Mouse (Mus musculus) myocyte (in vitro differentiated cells): ENCODE data around the gene Pbxip1. TPM values are rescaled to one million over a fixed set of nuclear protein-coding genes. Genes with fewer than 3 reads are reported as not detected.

Experiments
- H3K27me3 ChIP-seq: one replicate; pipeline ENCODE4 v1.6.1; 2011; ENCODE audit not compliant: control insufficient read depth, insufficient read depth, insufficient read length
- H3K36me3 ChIP-seq: one replicate; pipeline ENCODE4 v1.6.1; 2011; ENCODE audit not compliant: control insufficient read depth, insufficient read depth
- H3K4me2 ChIP-seq: one replicate; pipeline ENCODE4 v1.6.1; 2011; ENCODE audit warnings: low read depth, control low read depth
- H3K4me3 ChIP-seq: one replicate; pipeline ENCODE4 v1.5.1; 2011; ENCODE audit warnings: mild to moderate bottlenecking, control low read depth, moderate library complexity
- H3K79me2 ChIP-seq: one replicate; pipeline ENCODE4 v1.6.1; 2011; ENCODE audit not compliant: control insufficient read depth, insufficient read depth
- H3ac ChIP-seq: one replicate; pipeline ENCODE4 v1.6.1; 2011; ENCODE audit not compliant: control insufficient read depth, insufficient read length
- CEBPB ChIP-seq: IDR thresholded peaks from 2 replicates; pipeline ENCODE4 v1.6.1; 2011; ENCODE audit warnings: mild to moderate bottlenecking, moderate library complexity; ENCODE audit not compliant: poor library complexity, insufficient read depth, severe bottlenecking
- E2F4 ChIP-seq: IDR thresholded peaks from one replicate; pipeline ENCODE4 v1.6.1; 2011; ENCODE audit warnings: mild to moderate bottlenecking, control low read depth, moderate library complexity; ENCODE audit not compliant: insufficient read depth
- MAX ChIP-seq: IDR thresholded peaks from one replicate; pipeline ENCODE4 v1.6.1; 2011; ENCODE audit warnings: low read depth, mild to moderate bottlenecking, control low read depth
- MYOD1 ChIP-seq, 3 experiments: IDR thresholded peaks; one replicate each; pipeline ENCODE4 v1.6.1; 2011; ENCODE audit warnings: control low read depth in 2 of 3, low read depth in 2 of 3, mild to moderate bottlenecking in 2 of 3, moderate library complexity in 1 of 3; ENCODE audit not compliant: insufficient read length in 2 of 3, control insufficient read depth in 1 of 3
- MYOG ChIP-seq, 3 experiments: IDR thresholded peaks; one replicate each; pipeline ENCODE4 v1.6.1; 2011; ENCODE audit warnings: control low read depth in 2 of 3, low read depth in 2 of 3, mild to moderate bottlenecking in 2 of 3; ENCODE audit not compliant: insufficient read length in 2 of 3, control insufficient read depth in 1 of 3, insufficient read depth in 1 of 3
- POLR2A ChIP-seq: IDR thresholded peaks from one replicate; pipeline ENCODE4 v1.6.1; 2011; ENCODE audit warnings: low read depth, mild to moderate bottlenecking, control low read depth, moderate library complexity; ENCODE audit not compliant: insufficient read length
- POLR2AphosphoS2 ChIP-seq: IDR thresholded peaks from one replicate; pipeline ENCODE4 v1.6.1; 2011; ENCODE audit warnings: low read depth, control low read depth; ENCODE audit not compliant: insufficient read length
- REST ChIP-seq: IDR thresholded peaks from one replicate; pipeline ENCODE4 v1.6.1; 2011; ENCODE audit warnings: mild to moderate bottlenecking, control low read depth, moderate library complexity; ENCODE audit not compliant: insufficient read depth, insufficient read length
- SRF ChIP-seq: IDR thresholded peaks from one replicate; pipeline ENCODE4 v1.6.1; 2011; ENCODE audit warnings: low read depth; ENCODE audit not compliant: control insufficient read depth, insufficient read length
- TCF12 ChIP-seq: IDR thresholded peaks from one replicate; pipeline ENCODE4 v1.6.1; 2011; ENCODE audit warnings: mild to moderate bottlenecking, control low read depth; ENCODE audit not compliant: poor library complexity, insufficient read depth, severe bottlenecking
- TCF3 ChIP-seq: IDR thresholded peaks from one replicate; pipeline ENCODE4 v1.6.1; 2011; ENCODE audit warnings: low read depth, control low read depth; ENCODE audit not compliant: insufficient read length
- USF1 ChIP-seq: IDR thresholded peaks from one replicate; pipeline ENCODE4 v1.6.1; 2011; ENCODE audit warnings: low read depth, mild to moderate bottlenecking, control low read depth, moderate library complexity
- polyA plus RNA-seq: library from polyadenylated mRNA; unstranded; fragments of >200 nt; fragmentation: generic; extraction: Trizol; gene quantifications from one replicate; pipeline ENCODE4 v1.2.1, GENCODE M21; 2012; ENCODE audit warnings: missing spikeins

Pbxip1 gene
- polyA plus RNA-seq, result 159 TPM

DNA sequence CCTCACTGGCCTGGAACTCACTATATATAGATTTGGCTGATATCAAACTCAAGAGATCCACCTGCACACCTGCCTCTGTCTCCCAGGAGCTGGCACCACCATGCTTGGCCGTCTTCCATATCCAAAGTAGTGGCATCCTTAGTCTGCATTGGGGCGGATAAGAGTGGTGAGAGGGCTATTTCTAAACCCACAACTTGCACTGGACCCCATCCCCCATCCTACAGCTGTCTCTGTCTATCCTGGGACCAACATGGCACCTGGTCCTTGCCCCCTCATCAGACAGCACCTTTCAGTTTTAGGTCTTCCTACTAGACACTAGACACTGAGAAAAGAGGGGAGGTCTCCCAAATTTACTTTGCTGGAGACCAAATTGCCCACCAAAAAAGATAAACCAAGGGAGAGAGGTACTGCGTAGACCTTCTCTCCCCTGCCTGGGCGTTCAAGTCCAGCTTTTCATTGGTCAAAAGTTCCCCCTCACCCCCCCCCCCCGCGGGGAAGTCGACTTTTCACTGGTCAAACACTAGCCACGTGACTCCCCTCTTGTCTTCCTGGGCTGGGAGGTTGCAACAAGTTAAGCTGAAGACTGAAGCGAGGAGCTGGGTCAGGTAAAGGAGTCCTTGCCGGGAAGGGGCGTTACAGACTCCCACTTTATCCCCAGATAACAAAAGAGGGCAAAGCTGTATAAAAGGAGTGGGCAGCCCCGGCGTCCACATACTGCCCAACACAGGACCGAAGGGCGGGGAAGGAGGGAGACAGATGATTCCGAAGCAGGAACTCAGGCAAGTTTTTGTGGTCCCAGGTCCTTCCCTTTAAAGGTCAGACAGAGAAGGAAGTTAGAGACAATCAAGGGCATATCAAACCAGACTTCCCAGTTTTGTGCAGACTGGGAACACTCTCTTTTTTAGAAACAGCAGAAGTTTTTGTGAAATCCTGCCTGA lies at the start of gene Pbxip1:
Gene Pbxip1, plus strand, starts transcription at position 531 of the 938 bp plus-strand sequence.
- Histone ChIP-seq H3K79me2 (peaks cover 36% of the 10 kb centered on the region), H3ac (no peak within 1 kb of the TSS), H3K4me3 (peak within 1 kb of the TSS; percentile 38), H3K4me2 (peak within 1 kb of the TSS; percentile 74), H3K36me3 (peaks cover 9% of the 10 kb centered on the region), H3K27me3 (no peaks in the 10 kb centered on the region)
- TF ChIP-seq POLR2A, result peak; percentile 80
- peak; percentile 89 for TF ChIP-seq TCF3
- TF ChIP-seq MYOD1 (IDR thresholded peaks at IDR 0.05; ENCODE audit: control insufficient read depth in 1 of 3, insufficient read length in 2 of 3, low read depth in 2 of 3), result peak; percentile 98 to 99 (median 99)
- no peak for TF ChIP-seq MAX
- no peak for TF ChIP-seq SRF
- TF ChIP-seq MYOG (IDR thresholded peaks at IDR 0.05; ENCODE audit: control insufficient read depth in 1 of 3, insufficient read depth in 1 of 3, insufficient read length in 2 of 3, low read depth in 2 of 3), result peak; percentile 46 to 84 (median 84)
- TF ChIP-seq TCF12, result peak; percentile 90
- peak; percentile 94 for TF ChIP-seq USF1
- TF ChIP-seq POLR2AphosphoS2, result peak; percentile 84
- TF ChIP-seq E2F4, result no peak
- no peak for TF ChIP-seq CEBPB
- TF ChIP-seq REST, result no peak

GRCm38 (mm10) chr3:89387632-89388031 lies 48.9 kb upstream of the Pbxip1 start:
- Histone ChIP-seq H3ac (no peak overlapping the region), H3K4me3 (no peak overlapping the region), H3K27me3 (no peaks in the 10 kb centered on the region), H3K36me3 (peaks cover 10% of the 10 kb centered on the region), H3K4me2 (no peak overlapping the region), H3K79me2 (peaks cover 60% of the 10 kb centered on the region)
- TF ChIP-seq MYOG (IDR thresholded peaks at IDR 0.05; ENCODE audit: control insufficient read depth in 1 of 3, insufficient read depth in 1 of 3, insufficient read length in 2 of 3, low read depth in 2 of 3) (no peak), USF1 (no peak), REST (no peak), TCF12 (no peak), E2F4 (no peak)

DNA sequence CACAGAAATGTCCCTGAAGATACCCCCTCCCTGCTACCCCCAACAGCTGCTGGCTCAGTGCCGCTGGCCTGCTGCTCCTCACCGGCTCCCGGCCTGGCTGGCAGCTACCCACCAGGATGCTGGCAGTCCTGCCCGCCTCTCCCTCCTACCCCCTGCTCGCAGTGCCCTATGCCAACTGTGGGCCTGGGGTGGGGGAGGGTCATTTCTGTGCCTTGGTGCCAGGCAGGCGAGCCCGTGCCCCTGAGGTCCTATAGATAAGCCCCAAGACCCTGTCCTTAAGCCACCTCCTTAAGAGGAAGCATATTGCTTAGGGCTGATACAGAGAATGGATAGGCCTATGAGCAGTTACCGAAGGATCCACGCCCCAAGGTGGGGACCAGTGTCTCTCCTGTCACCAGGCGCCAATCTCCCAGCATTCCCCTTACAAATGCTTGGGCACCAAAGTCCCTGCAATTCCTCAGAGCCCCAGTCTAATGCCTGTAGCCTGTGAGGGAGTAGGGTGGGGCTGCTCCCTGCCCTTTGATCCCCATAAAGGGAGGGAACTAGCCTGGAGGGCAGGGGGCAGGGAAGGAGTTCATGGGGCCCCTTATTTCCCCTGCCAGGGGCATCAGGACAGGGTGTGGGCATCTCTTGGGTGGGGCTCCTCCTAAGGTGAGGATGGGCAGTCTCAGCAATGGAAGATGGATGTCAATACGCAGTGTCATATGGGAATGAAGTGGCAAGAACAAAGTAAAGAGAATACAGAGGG lies 48.2 kb upstream of the Pbxip1 start:
- Histone ChIP-seq H3K27me3 (no peaks in the 10 kb centered on the region), H3K4me2 (no peak overlapping the region), H3K4me3 (no peak overlapping the region), H3K36me3 (peaks cover 10% of the 10 kb centered on the region), H3ac (no peak overlapping the region), H3K79me2 (peaks cover 57% of the 10 kb centered on the region)
- TF ChIP-seq POLR2A (peak; percentile 15), REST (no peak), SRF (no peak), MYOD1 (IDR thresholded peaks at IDR 0.05; ENCODE audit: control insufficient read depth in 1 of 3, insufficient read length in 2 of 3, low read depth in 2 of 3) (peak in 1 of 3 experiments; percentile 35), TCF12 (no peak), MAX (no peak), MYOG (IDR thresholded peaks at IDR 0.05; ENCODE audit: control insufficient read depth in 1 of 3, insufficient read depth in 1 of 3, insufficient read length in 2 of 3, low read depth in 2 of 3) (peak in 2 of 3 experiments; percentile 52 to 68)

DNA sequence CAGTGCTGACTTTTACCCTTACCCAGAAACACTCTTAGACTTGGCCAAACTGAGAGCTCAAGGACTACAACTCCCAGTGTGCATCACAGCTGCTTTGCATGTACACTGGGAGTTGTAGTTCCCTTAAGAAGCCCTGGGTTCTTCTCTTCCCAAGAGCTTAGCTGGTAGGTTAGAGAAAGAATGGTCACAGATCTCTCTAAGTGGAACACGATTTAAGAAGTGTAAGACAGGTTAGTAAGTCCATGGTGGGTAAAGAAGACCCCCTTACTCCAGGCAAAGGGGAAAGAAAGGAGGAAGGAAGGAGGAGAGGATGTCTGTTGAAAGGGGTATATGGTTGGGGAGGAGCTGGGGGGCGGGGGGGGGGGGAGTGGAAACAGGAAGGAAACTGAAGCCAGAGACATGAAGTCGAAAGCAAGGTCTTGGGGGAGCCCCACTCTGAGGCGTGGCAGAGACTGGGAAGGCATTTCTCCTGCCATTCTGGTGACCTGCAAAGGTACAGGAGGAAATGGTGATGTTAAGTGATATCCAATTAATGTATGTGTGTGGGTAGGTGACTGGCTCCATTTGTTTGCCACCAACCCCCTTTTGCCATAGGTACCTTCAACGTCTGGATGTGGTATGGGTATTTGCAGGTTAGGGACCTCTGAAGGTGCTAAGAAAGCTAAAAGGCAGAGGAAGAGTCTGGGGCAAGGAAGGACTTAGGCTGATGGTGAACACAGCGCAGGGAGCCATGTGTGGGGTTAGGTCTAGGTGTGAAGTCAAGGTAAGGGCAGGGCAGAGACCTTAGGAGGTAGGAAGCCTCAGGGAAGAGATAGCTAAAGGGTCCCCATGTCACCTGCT lies 47.4 kb upstream of the Pbxip1 start:
- Histone ChIP-seq H3K4me3 (no peak overlapping the region), H3K36me3 (peaks cover 6% of the 10 kb centered on the region), H3ac (no peak overlapping the region), H3K79me2 (peaks cover 52% of the 10 kb centered on the region), H3K27me3 (no peaks in the 10 kb centered on the region), H3K4me2 (no peak overlapping the region)
- TF ChIP-seq TCF3 (no peak), CEBPB (no peak), POLR2A (no peak), MYOD1 (IDR thresholded peaks at IDR 0.05; ENCODE audit: control insufficient read depth in 1 of 3, insufficient read length in 2 of 3, low read depth in 2 of 3) (no peak), SRF (no peak), MYOG (IDR thresholded peaks at IDR 0.05; ENCODE audit: control insufficient read depth in 1 of 3, insufficient read depth in 1 of 3, insufficient read length in 2 of 3, low read depth in 2 of 3) (no peak), E2F4 (no peak), MAX (no peak), POLR2AphosphoS2 (no peak), TCF12 (no peak), REST (no peak), USF1 (no peak)
